Mouse (Mus musculus) skeletal muscle tissue, adult 2 months (tissue): ENCODE measurements around the gene Scube1.

Experiments used
- DNase-seq: peaks from one replicate; pipeline ENCODE4 v3.0.0-alpha.2; 2012; ENCODE audit warnings: low read depth, low spot score

Gene Scube1

DNA sequence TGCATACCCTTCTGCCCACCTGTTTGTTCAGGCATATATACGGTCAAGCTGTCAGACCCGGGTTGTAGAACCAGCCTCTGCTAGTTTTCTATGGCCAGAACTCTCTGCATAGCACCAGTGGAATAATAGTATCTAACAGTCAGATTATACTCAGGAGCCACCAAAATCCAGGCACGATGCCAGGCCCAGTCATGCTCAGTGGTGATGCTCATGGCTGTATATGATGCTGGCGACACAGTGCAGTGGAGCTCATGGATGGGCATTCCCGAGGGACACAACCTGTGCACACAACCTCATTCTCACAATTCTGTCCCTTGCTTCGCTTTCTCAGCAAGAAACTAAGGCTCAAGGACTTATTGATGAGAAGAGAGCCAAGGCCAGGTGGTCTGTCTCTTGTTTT lies 58.8 kb downstream of the Scube1 start:
- no peak for DNase-seq

DNA sequence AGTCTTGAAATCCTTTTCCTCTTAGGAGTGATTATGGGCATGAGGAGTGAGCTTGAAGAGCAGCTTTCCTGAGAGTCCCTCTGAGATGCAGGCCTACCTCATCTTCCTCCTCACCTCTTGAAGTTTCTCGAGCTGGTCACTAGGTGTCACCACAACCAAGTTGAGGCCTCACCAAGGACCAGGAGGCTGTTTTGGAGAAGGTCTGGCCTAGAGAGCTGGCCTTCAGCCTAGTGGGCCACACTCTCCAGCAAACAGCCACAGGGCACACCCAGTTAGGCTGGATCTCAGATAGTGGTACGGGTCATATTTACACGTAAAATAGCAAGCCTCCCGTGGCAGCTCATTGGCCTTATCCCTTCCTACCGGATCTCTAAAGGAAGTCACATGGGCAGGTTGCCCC lies 60.1 kb downstream of the Scube1 start:
- DNase-seq, result peak; percentile 51

DNA sequence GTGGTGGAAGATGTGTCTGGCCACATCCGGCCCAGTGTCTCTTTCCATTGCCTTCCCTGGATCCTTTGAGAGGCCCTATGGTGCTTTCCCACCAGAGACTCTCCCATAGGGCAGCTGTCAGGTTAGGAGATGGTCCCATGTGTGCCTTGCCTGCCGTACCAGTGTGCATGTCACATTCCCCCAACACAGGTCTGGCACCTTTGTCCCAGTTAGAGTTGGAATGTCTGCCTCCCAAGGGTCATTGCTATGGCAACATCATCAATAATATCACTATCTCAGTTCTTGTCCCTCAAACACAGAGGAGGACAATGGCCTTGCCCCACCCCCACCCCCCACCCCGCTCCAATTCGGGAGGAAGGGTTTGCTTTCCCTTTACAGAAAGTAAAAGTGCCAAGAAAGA lies 61.8 kb downstream of the Scube1 start:
- no peak for DNase-seq

DNA sequence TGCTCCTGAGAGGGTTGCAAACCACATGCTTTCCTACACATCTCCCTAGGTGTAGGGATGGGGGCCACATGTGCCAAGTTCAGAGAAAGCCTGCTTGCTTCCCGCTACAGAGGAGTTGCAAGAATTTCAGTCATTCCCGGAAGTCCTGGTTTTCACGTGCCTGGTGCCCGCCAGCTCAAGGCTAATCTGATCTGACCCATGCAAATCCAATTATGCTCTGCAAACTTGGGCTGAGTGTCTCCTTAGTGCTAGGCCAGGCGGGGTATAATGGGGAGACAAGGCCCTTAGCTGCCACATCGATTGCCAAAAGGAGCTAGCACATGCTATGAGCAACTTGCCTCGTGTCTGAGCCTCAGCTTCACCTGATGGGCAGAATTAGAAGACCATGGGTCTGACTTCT lies 62.7 kb downstream of the Scube1 start:
- no peak for DNase-seq

DNA sequence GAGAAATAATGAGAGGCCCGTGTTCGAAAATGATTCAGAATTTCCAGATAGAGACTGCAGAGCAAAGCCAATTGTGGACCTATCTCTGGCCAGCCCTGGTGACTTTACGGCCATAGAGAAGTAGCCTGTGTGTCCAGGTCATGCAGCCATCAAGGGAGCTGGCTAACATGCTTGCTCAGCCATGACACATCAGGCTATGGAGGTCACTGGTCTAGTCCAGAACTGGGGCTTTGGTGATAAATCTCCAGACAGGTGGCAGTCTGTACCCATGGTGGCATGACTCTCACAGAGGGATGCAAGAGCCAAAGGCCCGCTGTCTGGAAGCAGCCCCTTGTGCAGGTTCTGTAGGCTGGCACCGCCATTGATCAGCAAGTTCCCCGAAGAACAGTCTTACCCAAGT lies 82.3 kb downstream of the Scube1 start:
- no peak for DNase-seq

DNA sequence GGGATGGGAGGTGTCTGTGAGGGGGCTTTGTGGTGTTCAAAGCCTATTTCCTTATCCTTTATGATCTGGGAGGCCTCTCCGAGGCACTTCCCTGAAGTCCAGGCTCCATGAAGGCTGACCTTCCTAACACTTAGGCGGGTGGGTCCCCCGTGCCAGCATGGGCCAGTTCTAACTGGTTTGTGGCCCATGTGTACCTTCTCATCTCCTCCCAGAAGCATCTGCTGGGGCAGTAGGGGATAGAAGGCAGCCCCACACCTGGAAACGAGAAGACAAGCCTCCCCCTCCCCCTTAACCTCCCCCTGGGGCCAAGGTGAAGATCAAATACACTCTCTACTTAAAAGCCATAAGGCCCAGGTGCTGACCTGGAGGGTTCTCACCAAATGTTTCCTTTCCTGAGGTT lies 84.6 kb downstream of the Scube1 start:
- no peak for DNase-seq

DNA sequence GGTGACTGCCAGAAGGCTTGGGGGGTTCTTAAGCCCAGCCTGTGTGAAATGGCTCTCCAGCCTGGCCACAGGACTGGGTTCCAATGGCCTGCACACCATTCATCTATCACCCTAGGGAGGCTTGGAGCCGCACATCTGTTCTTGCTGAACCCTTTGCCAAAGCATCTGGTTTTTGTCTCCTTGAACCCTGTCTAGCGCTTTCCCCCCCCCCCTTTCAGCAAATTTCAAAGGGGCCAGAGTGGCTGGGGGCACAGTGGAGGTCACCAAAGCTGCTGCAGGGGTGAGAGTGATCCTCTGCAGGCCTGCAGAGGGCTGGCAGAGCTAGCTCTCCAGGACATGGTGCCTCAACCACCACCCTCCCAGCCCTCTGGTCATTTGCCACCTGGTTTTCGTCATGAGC lies 85.7 kb downstream of the Scube1 start:
- peak; percentile 24 for DNase-seq

DNA sequence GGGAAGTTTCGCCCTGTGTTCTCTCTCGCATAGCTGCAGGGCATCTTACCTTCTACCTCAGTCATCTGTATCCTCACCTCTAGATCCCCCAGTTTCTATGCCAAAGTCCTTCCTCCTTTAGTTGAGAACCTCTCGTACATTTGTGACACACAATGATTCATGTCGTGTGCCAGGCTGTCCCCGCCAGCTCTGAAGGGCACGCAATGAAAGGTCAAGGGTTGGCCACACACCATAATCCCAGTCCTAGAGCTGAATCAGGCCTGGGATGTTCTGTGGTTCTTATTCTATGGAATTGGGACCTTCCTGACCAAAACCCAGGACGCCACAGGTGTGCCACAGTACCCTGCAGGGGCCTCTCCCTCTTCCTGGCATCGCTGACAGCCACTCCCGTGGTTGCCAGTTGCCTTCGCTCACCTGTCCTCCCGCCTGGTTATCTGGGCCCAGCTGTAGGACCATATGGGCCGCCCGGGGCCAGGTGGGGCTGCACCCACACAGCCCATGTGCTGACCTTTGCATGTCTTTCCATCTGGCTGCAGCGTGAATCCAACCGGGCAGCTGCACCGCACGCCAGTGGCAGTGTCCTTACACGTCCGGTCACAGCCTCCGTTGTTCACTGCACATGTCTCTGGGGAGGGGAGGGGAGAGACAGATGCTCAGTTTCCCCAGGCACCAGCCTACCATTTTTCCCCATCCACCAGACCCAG lies 86.5 kb downstream of the Scube1 start:
- DNase-seq, result no peak

DNA sequence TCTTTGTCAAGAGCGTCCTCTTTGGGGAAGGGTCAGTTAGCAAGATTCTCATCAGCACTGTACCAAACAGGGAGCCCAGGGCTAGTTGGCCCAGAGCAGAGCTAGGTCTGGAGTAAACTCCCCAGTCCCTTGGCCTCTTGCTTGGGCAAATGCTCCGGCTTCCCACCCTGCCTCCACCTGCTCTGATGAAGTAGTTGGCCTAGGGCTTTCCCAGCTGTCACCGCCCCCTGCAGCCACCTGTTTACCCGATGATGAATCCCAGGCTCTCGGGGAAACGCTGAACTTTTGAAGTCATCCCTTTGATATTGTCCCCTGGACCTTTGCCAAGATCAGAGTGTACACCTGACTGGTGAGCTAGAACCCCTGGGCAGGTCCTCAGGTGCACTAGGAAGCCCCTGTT lies 88.1 kb downstream of the Scube1 start:
- no peak for DNase-seq

DNA sequence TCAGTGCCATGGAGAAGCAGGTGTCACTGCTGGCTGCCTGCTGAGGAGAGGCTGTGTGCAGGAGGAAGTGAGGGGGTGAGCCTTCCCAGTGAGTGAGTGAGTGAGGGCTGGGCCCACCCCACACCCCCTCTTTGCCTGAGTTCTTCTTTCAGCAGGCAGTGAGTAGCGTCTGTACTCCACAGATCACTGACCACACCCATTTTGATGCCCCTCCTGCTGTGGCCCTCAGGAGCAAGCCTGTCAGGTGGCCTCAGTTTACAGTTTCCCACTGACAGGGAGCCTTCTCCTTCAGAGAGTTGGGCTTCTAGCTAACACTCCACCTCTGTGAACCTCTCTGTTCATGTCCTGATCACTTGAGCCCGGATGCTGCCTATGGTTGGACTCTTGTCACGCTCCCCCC lies 89.6 kb downstream of the Scube1 start:
- no peak for DNase-seq

DNA sequence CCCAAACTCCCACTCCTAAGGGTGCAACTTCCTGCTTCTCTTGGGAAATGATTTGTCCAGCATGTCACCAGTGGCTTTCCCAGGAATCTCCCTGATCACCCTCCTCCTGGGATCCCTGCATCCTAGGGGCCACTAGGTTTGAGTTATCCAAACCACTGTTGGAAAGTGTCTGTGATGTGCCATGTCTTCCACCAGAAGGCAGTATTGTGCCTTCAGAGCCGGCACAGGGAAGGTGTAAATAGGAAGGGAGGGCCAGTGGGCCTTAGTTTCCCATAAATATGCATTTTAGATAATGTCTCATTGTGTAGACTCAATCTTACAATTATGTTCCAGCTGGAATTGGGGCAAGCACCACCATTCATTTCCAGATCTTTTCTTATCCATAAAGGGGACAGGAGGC lies 90.7 kb downstream of the Scube1 start:
- DNase-seq, result no peak

DNA sequence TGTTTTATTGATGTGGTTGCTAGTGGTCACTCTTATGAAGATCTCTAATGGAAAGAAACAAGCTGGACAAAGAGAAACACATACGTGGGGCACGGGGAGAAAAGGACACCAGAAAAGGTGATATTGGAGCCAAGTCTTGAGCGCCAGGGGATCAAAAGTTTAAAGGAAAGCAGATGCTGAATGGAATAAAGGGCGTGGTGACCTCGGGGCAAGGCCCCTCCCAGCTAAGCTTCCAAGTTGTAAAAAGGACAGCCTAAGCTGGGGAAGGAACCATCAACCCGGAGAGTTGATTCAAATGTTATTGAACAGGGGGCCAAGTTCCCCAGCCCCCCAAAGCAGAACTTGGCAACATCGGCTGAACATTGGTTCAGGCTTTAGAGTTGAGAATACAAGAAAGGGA lies 93.8 kb downstream of the Scube1 start:
- DNase-seq, result no peak

DNA sequence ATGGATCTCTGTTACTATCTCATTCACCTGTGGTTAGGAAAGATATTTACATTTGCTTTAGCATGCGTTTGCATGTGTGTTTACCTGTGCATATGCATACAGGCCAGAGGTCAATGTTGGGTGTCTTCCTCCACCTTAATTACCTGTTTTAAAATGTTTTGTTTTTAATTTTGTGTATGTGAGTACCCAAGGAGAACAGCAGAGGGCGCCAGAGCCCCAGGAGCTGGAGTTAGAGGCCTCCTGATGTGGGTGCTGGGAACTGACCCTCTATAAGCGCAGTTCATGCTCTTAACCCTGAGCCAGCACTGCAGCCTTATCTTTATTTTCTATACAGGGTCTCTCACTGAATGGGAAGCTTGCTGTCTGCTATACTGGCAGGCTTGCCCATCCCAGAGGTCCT lies 95.1 kb downstream of the Scube1 start:
- DNase-seq, result no peak

DNA sequence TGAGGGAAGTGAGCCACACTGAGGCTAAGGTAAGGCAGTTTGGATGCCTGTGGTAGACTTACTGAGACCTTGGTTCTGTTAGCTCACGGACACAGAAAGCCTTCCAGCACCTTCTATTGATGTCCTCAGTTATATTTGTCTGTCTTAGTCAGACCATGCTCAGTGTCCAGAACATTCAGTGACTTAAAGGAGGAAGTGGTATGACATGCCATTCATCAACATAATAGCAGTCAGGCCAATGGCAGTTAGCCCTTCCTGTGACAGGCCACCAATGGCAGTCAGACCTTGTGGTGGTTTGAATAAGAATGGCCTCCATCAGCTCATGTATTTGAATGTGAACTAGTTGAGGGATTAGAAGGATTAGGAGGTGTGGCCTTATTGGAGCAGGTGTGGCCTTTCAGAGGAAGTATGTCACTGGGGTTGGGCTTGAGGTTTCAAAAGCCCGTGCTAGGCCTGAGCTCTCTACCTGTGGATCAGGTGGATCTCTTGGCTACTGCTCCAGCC lies 98.6 kb downstream of the Scube1 start:
- no peak for DNase-seq

DNA sequence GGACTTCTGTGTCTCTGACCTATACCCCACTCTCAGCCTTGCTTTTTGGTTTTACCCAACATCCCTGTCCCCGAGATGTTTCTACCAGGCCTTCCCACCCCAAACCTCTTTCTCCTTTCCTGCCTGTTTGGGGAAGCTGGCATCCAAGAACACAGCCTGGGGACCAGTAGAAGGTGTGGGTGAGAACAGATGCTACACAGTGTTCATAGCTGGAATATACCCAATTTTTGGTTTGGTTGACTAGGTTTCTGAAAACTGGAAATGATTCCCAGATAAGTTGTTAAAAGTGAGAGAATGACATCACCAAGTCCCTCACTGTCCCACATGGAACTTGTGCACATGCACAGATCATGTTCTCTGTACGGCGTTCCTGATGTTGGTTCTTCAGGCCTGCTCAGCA lies 109.6 kb downstream of the Scube1 start:
- DNase-seq, result no peak

DNA sequence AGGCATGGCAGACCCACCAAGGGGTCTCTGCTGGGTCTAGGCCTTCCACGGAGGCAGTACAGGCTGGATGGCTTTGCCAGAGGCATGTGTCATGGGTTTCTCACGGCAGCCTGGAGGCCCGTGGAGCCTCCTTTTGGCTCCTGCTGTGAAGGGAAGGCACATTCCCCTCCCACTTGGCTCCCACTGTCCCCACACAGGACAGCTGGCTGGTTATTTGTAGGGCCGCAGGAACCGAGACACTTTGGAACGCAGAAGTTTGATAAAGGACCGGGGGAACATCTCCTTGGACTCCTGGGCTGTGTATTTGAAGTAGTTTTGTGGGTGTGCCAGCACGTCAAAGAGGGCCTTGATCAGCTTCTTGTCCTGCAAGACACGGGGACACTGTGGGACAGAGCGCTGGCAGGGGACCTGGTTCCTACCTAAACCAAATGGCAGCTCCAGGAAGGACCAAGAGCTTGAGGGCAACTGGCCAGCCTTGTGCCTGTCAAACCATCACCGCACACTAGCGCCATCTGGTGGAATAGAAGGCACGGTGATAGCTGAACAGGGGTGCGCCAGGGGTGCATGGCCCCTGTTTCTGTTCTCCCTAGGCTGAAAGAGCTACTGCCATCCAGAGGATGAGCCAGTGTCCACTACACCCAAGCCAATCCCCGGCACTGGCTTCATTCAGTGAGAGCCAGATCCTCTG lies 117.6 kb downstream of the Scube1 start:
- peak; percentile 69 for DNase-seq

DNA sequence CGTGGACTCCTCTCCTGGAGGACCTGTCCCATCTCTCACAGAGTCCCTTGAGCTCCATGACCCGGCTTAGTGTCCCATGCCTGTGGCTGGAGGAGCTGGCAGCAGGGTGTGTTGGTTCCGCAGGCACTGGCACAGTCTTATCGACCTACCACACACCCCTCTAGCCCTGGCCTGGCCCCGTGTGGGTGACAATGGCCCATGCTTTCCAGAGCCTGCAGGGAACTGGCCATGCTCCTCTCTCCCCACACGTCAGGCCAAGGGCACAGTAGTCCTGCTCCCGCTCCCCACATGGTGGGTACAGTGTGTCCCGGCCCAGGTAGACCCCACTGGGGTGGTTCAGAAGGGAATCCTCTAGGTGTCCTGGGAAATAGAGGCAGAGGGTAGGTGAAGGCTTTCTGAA lies 118.1 kb downstream of the Scube1 start:
- no peak for DNase-seq

DNA sequence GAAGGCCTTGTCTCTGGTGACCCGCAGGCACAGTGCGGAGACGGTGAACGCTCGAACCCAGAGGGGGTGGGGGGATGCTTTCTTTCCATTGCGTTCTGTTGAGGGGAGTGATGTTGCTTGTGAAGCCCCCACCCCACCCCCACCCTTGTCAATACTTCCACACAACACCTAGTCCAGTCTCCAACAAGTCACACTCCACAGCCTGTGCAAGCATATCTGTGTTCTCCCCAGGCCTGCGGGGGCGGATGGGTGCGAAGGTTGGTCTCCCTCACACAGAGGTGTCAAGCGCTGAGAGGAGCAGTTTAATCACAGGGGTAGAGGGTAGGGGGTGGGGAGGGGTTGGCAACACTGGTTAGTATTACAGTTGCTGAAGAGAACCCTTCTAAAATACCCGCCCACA lies 118.6 kb downstream of the Scube1 start:
- DNase-seq, result no peak

DNA sequence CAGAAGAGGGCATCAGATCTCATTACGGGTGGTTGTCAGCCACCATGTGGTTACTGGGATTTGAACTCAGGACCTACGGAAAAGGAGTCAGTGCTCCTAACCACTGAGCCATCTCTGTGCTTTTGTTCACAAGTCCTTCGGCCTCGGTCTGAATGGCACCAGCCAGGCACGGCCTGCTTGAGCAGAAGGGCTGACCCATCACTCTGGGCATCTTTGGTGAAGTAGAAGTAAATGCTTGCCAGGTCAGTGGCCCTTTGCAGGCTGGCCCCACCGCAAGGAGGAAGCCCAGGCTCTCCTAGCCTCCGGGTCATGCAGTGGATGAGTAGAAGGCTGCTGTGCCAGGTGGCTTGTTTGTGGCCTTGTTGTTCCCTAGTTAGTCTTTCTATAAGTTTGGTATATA lies 121.4 kb downstream of the Scube1 start:
- no peak for DNase-seq

DNA sequence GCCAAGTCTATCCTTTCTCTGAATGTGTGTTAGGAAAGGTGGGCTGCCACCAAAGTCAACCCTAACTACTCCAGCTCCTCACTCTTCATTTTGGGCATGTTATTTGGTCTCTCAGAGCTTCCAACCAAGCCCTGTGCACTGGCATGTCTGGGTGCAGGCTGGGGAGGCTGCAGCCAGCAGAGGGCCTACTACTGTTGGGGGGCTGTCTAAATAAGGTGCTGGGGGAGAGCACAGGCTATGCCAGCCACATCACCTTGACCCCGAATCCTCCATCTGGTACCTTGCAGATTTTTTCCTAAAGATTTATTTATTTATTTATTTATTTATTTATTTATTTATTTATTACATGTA lies 121.8 kb downstream of the Scube1 start:
- DNase-seq, result no peak

DNA sequence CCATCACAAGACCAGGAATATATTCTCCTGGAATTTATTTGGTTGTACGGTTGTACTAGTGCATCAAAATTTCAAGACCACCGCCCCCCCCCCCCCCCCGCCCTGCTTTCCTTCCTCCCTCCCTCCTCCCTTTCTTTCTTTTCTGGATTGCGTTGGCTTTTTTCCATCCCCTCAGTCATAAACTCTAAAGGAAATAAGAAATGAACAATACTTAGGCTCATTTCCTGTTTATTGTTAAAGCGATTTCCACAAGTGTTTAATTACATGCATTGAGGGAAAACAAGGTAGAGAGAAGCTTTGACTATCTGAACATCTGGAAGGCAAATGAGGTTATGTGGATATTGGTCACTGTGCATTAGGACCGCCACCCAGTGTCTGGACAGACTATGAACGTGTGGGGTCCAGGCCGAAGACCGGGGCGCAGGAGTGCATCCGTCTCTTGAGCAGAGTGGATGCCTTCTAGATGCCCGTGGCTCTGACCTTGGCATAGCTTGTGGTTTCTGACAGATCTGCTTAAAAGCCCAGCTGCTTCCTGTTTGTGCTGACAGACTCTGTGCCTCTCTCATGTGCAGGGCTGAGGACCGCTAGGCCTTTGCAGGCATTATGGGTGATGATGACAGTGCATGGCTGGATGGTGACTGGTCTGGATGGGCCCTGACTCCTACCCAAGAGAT lies 122.3 kb downstream of the Scube1 start:
- DNase-seq, result peak; percentile 65

DNA sequence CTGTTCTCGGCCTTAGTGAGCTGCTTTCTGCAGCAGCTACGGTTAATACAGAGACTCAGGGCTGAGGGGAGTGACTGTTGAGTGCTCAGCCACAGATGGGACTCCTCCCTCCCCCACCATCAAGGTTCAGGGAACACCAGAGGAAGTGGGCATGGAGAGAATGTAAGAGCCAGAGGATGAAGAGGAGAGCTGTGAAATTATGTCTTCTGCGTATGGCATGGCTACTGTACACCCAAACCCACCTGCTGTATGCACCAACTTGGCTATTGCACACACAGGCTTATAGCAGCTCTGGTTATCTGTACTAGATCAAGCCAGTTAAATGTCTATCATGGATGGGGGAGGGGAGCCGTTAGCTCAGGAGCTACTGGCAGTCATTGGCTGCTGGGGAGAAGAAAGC lies 123.6 kb downstream of the Scube1 start:
- no peak for DNase-seq

DNA sequence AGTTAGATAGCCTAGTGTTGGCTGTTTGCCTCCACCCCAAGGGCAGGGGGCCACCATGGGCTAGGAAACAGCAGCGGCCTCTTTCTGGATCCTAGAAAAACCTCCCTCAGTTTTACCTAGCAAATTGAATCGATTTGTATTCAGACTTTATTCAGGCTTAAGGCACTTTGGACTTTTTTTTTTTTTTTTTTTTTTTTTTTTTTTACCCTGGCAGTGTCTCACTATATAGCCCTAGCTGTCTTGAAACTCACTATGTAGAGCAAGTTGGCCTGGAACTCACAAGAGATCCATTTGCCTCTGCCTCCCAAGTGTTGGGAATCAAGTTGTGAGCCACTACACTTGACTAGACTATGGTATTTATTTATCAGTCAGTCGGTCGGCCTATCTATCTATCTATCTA lies 128.0 kb downstream of the Scube1 start:
- no peak for DNase-seq
